Mouse (Mus musculus): Measurements from ENCODE around the gene Gucy1b1. TPM values are rescaled to one million over a fixed set of nuclear protein-coding genes. Genes with fewer than 3 reads are reported as not detected.

Gucy1b1 gene
- 6.1 TPM for total RNA-seq (2023)

GRCm38 (mm10) chr3:82074201-82074851, at the start of gene Gucy1b1:
Gene Gucy1b1, minus strand, starts transcription at chr3:82074689.

Other genes starting within 250 kb of the Gucy1b1 start
- 31.0 TPM for gene Ctso, start 142.1 kb downstream of the Gucy1b1 start, total RNA-seq (2023)
- not detected for gene Tdo2, start 98.5 kb downstream of the Gucy1b1 start, total RNA-seq (2023)
- not detected for gene Asic5, start 92.4 kb downstream of the Gucy1b1 start, total RNA-seq (2023)
- 2.5 TPM for gene Gucy1a1, start 71.1 kb upstream of the Gucy1b1 start, total RNA-seq (2023)